Mouse (Mus musculus) activated CD4-positive, CD25-positive, alpha-beta regulatory T cell, adult 4 months (primary cell): ENCODE measurements around the gene Phactr2. TPM values are rescaled to one million over a fixed set of nuclear protein-coding genes. Genes with fewer than 3 reads are reported as not detected.
A peak's percentile ranks its signal among the peaks of the same experiment; 100 is the strongest.

Experiments used
- ATAC-seq: one replicate; pipeline ENCODE4 v1.8.0; 2017
- polyA plus RNA-seq, 2 experiments: library from polyadenylated mRNA; unstranded; fragments of 100-300 nt; shearing (Covaris generic); gene quantifications; one replicate each; pipeline ENCODE4 v1.2.1; 2017

The Phactr2 gene
- polyA plus RNA-seq, 2 experiments from 2014 or later = 1.7 to 3.1 TPM

DNA sequence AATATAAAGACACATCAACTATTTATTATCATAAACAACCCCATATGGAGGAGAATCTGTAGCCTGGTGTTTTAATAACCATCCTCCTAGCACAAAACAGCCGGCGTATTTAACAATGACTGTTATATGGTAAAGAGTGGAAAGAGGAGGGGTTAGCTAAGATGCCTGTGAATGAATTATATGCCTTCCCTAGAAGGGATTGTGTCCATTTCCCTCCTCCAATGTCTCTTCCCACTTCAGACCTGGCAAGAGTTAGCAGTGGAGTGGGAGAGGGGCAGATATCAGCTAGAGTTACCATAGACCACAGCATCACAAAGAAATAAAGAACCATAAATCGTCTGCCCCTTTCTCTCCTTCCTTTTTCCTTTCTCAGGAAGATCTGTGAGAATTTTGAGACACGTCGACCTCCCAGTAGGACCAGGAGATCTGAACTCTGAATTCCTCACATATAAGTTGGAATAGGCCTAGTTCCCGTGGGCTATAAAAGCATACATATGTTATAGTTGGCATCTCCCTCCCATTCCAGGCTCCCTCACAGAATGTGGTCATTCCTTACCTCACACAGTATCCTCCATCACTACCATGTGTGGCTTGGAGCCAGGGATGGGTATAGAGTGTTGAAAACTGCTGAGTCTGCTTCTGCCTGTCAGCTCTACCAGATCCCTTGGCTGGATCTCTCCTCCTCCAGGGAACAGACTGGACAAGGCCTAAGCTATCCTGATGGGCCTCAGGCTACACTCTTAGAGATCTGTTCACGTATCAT lies 25.7 kb downstream of the Phactr2 start:
- no peak for ATAC-seq

DNA sequence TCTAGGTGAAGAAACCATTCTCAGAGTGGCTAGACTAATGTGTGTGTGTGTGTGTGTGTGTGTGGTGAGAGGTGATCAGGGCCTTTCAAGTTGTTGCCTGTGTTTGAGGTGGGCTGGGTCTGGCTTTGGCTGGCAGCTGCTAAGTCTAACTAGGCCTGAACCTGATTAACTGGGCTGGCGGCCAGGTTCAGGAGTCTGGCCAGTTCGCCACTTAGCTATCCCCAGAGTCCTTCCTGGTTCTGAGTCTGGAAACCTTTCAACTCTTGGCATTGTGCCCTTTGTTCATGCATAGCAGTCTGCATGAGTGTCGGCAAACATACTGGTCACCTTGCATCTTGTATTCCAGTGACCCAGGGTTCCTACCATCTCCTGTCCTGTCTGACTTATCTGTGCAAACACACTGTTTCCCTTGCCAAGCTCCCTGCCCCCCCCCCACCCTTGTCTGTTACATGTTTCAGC lies 27.4 kb downstream of the Phactr2 start:
- no peak for ATAC-seq

DNA sequence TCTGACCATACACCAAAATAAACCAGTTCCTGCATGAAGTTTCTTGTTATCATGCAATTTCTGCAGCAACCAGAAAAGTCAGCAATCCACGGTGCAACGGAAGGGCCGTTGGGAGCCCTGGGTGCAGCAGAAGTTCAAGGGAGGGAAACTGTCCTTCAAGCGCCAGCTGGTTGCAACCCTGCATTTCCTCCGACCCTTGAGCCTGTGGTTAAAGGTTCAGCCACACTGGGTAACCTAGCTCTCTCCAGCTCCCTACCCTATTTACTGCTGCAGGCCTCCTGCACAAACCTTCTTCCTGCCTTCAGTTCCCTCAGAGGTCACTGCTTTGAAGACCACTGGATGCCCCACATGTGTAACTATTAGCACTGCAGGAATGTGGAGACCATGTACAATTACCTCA lies 30.0 kb downstream of the Phactr2 start:
- no peak for ATAC-seq

DNA sequence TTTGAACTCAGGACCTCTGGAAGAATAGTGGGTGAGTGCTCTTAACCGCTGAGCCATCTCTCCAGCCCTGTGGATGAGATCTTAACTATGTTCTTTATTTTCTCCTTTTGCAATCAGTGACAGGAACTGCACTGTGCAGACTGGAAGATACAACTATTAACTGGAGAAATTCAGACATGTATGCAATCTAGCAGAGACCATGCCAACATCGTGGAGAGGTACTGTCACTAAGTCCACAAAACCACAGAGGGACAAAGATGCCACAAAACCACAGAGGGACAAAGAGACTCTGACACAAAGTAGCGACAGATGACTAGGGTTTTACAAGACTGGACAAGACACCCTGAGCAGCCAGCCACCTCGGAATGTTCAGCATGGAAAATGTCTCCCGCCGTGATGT lies 30.6 kb downstream of the Phactr2 start:
- ATAC-seq = no peak

DNA sequence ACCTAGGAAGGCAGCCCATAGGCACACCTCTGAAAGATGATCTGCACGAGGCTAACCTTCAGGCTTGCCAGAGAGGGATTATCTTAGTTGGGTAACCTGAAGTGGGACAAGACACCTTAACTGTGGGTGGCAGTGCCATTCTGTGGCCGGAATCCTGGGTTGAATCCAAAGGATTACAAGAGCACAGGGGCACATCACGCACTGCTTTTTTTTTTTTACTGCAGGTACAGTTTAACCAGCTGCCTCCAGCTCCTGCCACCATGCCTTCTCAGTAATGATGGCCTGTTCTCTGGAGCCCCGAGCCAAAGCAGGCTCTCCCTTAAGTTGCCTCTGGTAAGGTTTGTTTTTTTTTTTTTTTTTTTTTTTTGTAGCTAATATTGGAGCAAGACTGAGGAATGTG lies 33.9 kb downstream of the Phactr2 start:
- ATAC-seq = no peak

GRCm38 (mm10) chr10:13438118-13438821 lies 35.9 kb downstream of the Phactr2 start:
- peak; percentile 59 for ATAC-seq

DNA sequence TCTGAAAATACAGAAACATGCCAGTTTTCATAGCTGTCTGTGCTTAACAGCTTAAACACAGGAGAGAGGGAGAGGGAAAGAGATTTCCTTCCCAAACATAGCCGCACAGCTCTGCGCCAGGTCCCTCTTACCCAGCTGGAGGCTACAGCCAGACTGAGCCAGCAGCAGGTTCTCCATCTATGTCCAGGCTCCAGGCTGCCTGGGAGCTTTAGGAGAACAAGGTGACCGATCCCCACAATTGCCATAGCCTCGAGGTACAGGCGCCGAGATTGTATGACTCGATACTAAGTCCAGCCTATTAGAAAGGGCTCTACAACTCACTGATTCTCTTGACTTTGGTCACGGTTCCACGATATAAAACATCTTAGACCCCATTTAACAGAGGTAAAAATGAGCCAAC lies 37.2 kb downstream of the Phactr2 start:
- ATAC-seq = no peak

GRCm38 (mm10) chr10:13433016-13433415 lies 41.2 kb downstream of the Phactr2 start:
- ATAC-seq = no peak

DNA sequence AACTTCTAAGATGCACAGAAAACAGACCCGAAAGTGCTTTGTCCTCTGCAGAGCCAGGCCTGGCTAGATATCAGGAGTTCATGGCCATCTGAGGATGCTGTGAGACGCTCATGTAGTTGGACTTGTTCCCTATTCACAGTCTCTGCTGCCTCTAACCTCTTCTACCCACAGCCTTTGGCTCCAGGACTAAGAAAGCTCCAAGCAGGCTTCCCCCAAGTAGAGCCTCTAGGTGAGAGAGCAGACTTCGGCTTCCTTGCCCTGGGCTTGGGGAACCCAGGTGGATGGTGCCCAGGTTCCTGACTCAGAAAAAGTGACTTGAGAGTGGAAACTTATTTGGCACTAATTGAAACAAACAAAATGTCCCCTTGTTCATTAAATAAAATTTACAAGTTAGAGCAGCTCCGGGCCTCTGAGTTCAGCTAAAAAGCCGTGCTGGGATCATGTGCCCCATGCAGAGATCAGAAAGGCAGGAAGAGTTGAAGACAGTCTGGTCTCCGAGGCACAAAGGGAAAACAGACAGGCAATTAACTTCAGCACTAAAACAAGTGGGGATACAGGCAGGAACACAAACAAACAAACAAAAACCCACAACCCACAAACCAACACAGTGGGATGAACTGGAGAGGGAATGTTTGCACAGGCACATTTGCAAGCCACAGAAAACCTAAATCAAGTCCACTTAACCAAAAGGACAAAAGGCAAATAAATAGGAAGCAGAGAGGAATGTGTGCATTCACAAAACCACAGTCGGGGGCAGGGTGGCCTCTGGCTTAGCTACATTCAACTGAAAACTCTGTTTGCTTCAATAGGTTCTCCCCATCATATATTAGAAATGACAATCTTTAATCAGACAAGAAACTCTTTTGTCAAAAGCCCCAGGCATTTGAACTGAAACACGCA lies 42.3 kb downstream of the Phactr2 start:
- no peak for ATAC-seq

DNA sequence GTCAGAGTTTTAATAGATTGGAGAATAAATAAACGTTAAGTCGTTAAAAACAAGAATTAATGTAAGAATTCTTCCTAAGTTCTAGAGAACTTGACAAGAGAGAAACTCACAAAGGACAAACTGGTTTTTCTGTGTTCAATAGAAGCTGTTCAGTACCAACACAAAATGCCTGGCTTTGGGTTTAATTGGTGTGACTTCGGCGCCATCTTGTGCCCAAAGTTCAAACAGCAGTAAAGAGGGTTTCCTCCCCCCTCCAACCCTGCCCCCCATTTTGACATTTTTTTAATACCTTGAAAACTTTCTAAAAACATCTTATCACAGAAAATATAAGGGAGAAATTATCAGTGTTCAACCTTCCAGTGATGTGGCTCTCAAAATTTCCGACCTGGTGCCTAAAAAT lies 44.4 kb downstream of the Phactr2 start:
- ATAC-seq = peak; percentile 68

- ATAC-seq = no peak
Measured at GRCm38 (mm10) chr10:13429240-13429639, 45.0 kb downstream of the Phactr2 start.

DNA sequence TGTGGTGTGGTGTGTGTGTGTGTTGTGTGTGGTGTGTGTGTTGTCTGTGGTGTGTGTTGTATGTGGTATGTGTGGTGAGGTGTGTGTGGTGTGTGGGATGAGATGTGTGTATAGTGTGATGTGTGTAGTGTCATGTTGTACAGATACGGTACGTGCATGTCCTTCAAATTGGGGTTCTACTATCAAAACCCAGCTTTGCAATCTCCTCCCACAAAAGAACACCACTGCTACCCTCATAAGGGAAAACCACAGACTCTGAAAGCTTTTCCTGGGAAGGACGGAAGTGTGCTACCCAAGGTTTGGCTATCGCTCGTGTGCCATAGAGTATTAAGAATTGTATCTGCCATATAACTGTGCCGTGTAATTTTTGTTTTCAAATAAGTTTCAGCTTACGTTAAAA lies 45.7 kb downstream of the Phactr2 start:
- ATAC-seq = no peak

DNA sequence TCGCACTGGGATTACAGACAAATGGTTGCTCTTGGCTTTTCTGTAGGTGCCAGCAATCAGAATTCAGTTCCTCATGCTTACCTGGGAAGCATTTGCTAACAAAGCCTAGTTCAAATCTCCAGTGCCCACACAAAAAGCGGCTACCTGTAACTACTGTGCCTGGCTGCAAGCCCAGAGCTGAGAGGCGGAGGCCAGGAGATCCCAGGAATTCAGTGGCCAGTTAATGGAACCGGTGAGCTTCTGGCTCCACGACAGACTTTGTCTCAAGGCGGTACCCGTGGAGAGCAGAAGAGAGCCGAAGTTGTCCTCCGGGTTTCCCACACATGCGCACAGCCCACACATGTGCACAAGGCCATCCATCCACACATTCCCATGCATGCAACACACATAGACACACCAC lies 46.6 kb downstream of the Phactr2 start:
- no peak for ATAC-seq

- ATAC-seq = no peak
Measured at GRCm38 (mm10) chr10:13425198-13425597, 49.0 kb downstream of the Phactr2 start.

DNA sequence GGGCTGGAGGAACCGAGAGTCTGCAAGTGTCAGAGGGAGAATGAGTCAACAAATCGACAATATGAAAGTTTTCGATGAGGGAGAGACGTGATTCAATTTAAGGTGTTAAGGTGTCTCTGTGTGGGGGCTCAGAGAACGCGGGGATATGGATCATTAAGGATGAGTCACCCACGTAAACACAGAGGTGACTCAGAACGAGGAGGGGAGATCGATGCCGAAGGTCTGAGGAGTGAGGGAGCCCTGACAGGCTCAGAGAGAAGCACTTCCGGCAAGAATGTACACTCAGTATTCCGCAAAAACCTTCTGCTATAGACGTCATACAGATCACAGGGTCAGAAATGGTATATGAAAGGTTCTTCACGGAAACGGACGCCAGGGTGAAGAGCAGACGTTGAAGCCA lies 49.7 kb downstream of the Phactr2 start:
- peak; percentile 59 for ATAC-seq

DNA sequence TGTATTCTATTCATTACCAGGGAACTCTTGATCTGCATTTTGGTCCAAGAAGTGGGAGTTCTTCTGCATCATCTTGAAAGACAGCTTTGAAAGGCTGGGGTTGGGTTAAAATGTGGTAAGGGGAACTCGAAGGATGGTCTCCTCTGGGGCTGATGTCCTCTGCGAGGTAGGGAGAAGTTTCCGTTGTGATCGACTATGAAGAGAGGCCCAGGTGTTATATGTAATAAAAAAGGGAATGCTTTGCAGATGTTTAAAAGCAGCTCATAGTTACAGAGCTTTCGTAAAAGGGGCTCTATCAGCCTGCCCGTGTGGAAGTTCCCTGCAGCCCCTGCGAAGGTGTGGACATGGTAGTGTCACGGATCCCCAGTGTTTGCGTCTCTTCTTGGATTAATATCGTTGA lies 50.2 kb downstream of the Phactr2 start:
- ATAC-seq = no peak

DNA sequence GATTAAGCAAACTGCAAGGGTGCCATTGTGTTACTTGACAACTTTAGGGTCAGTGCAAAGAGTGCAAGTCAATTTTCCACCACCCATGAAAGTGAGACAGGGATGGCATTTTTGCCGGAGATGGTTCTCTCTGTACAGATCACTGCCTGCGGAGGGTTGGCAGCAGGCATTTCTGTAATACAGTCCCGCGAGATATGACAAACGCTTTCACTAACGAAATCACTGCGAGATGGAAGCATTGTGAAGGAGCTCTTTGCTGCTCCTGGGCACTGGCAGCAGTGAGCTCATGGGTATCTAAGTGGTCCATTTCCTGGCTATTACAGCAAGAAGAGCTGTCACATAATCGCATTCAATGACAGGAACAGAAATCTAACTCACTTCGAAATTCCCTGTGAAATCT lies 52.1 kb downstream of the Phactr2 start:
- ATAC-seq = no peak

DNA sequence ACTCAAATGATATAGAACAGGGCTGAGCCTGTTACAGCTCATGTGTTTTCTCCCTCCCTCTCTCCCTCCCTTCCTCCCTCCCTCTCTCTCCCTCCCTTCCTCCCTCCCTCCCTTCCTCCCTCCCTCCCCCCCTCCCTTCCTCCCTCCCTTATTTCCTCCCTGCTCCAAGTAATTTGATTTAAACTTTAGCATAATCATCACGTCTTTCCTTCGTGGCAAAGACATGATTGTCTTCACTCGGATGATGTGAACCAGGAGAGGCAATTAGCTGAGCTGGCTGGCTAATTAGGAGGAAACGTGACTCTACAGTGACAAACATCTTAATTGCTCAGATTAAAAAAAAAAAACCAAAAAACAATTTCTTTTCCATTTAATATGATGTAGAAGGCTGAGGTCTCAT lies 55.0 kb downstream of the Phactr2 start:
- no peak for ATAC-seq

DNA sequence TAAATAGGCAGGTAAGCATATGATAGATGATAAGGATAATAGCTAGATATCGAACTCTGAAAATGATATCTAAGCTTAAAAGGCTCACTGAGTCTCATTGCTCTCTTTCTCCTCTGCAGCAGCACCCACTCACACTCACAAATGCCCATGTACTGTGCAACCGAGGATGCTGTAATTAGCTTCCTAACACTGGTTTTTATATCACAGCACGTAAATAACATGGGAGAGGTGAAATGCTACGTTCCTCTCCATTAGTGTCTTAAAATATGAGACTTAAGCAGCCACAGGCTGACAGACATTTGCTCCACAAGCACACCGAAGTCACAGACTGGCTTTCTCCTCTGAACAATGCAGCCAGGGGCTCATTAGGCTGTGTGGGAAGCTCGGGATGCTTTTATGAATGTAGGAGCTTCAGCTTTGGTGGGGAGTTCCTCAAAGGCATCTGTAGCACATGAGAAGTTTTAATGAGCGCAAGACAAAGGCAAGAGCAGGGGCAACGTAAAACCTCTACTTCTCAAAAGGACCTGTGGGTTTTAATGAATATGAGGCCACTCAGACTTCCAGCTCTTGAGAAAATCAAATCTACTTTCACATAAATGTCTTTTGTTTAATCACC lies 58.6 kb downstream of the Phactr2 start:
- no peak for ATAC-seq

DNA sequence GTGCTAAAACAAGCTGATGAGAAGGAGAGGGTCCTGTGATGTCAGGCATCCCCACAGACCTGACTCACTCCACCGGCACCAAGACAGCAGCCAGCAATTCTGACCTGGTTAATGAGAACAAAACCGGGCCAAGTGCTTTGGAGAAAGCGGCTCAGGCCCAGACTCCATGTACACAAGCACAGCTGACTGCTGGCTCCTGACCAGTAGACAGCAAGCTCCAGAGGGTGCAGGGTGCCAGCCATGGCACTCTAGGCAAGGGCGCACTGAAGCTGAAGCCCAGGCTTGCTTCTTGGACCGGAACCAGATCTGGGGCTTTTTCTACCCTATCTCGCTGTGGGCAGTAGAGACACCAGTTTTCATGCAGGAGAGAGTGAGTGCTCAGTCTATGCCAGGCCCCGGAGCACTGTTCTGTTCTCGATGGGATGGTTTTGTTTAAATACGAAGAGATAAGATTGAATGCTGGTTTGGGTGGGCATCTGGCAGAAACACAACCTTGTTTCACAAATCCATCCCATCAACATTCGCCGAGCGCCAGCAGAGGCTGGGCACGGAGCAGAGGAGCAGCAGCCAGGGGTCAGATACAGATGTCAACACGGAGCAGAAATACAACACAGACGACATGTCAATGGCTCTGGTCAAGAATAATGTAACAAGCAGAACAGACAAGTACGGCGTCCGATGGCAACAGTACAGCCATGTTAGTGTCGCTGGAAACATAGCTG lies 61.8 kb downstream of the Phactr2 start:
- ATAC-seq = no peak

DNA sequence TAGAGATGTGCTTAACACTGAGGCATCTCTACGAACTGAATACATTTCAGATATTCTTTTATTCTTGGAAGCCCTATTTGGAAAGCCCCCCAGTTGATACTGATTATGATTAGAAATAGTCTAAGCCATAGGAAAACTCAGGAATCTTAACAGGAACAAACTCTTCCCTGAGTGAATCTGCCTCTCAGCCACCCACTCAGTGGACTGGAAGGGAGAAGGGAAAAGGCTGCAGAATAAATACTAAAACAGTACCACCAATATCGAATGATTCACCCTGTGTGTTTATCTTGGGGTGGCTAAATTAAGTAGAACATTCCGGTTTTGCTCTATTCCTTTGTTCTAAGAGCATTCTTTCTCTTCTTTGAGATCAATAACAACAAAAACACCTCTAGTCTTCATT lies 63.2 kb downstream of the Phactr2 start:
- ATAC-seq = no peak

DNA sequence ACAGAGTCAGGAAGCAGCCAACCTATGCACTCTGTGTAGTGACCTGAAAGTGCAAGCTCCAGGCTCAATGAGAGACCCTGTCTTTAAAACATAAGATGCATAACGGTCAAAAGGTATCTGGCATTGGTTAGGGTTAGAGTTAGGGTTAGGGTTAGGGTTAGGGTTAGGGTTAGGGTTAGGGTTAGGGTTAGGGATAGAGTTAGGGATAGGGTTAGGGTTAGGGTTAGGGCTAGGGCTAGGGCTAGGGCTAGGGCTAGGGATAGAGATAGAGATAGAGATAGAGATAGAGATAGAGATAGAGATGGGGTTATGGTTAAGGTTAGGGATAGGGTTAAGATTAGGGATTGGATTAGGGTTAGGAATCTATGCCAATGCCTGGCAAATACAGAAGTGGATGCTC lies 72.2 kb downstream of the Phactr2 start:
- no peak for ATAC-seq
